Mouse (Mus musculus): ENCODE results near the gene Rap1a.

DNA sequence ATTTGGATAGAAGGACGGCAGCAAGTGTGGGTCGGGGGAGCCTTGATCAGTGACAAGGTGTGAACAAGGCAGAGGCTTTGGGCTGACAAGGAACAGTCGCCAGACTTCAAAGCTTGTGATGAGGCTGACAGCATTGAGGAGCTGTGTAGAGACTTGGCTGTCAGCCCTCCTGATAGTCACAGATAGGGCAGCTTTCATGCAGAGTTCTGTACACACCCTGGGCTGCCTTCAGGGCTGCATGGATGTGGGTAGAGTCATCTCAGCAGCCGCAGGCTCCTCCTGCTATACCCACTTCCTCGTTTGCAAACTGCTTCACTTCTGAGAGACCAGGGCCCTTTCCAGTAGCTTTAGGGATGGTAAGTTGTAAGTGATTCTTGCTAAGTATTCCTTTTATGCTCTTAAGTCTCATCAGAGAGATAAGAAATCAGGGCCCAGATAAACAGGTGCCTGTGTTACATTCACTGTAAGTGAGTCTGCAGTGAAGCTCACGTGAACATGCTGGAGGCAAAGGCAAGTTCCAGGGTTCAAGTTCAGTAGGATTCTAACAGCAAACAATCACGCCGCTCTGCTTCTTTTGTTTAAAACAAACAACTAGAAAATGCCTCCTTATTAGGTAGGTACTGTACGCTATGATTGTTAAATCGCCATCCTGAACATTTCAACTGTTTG is 14.2 kb upstream of the Rap1a start:
- no peak for TF ChIP-seq POLR2A (IDR thresholded peaks at IDR 0.05; ENCODE audit: insufficient read depth, low read depth, low read length)
- TF ChIP-seq CTCF (IDR thresholded peaks at IDR 0.05): no peak

Measured in heart, adult 2 months (tissue).